Mouse (Mus musculus) heart, embryonic 13.5 days (tissue): Measurements from ENCODE around the gene Rasgrf1. TPM values are rescaled to one million over a fixed set of nuclear protein-coding genes. Genes with fewer than 3 reads are reported as not detected.

Experiments
- ATAC-seq: fragments of 200-750 bp; cut with Nextera tagmentation; 2 replicates; pipeline ENCODE4 v1.8.0; 2017; ENCODE audit warnings: moderate TSS enrichment; ENCODE audit not compliant: insufficient number of reproducible peaks, low FRiP score, low TSS enrichment; ENCODE audit errors: extremely low read depth
- H3K27ac ChIP-seq: fragments of 300-500 bp; sonication (generic); replicated peaks from 2 replicates; pipeline ENCODE4 v1.5.1; 2015; ENCODE audit warnings: moderate library complexity, mild to moderate bottlenecking, inconsistent platforms
- H3K27me3 ChIP-seq: fragments of 300-500 bp; sonication (generic); replicated peaks from 2 replicates; pipeline ENCODE4 v1.6.1; 2015; ENCODE audit warnings: mild to moderate bottlenecking, inconsistent platforms
- H3K36me3 ChIP-seq: fragments of 300-500 bp; sonication (generic); 2 replicates; pipeline ENCODE4 v1.6.1; 2015; ENCODE audit warnings: mild to moderate bottlenecking, inconsistent platforms
- H3K4me1 ChIP-seq: fragments of 300-500 bp; sonication (generic); 2 replicates; pipeline ENCODE4 v1.6.1; 2015; ENCODE audit warnings: inconsistent platforms
- H3K4me2 ChIP-seq: fragments of 300-500 bp; sonication (generic); 2 replicates; pipeline ENCODE4 v1.6.1; 2015; ENCODE audit warnings: inconsistent platforms, mild to moderate bottlenecking, moderate library complexity
- H3K4me3 ChIP-seq: fragments of 300-500 bp; sonication (generic); 2 replicates; pipeline ENCODE4 v1.5.1; 2015; ENCODE audit warnings: moderate library complexity, mild to moderate bottlenecking, inconsistent platforms
- H3K9ac ChIP-seq: fragments of 300-500 bp; sonication (generic); 2 replicates; pipeline ENCODE4 v1.6.1; 2015; ENCODE audit warnings: inconsistent platforms, mild to moderate bottlenecking, moderate library complexity
- H3K9me3 ChIP-seq: fragments of 300-500 bp; sonication (generic); 2 replicates; pipeline ENCODE4 v1.6.1; 2016; ENCODE audit warnings: inconsistent platforms
- WGBS: fragments of 180-500 bp; shearing (Covaris S2); methylation state at CpG from one replicate; pipeline ENCODE4 v1.1.7; 2015; ENCODE audit warnings: mixed read lengths; 5-methylcytosine and 5-hydroxymethylcytosine counted together
- polyA plus RNA-seq: library from polyadenylated mRNA; unstranded; fragments of >200 nt; fragmentation: Nextera tagmentation; extraction: Ambion mirVana; gene quantifications from 2 replicates; pipeline ENCODE4 v1.2.1, GENCODE M21; 2015

Rasgrf1 gene
- polyA plus RNA-seq, 1 experiment from 2014 or later: 0.16 TPM

- Histone ChIP-seq H3K4me1 (no peaks in the 10 kb centered on the region), H3K27ac (no peak overlapping the region), H3K4me2 (peak overlapping the region; percentile 49), H3K9me3 (peaks cover 13% of the 10 kb centered on the region), H3K27me3 (peaks cover 63% of the 10 kb centered on the region), H3K36me3 (no peaks in the 10 kb centered on the region), H3K9ac (no peak overlapping the region), H3K4me3 (peak overlapping the region; percentile 24; the same call in 1 of the 2 replicates)
- 69% methylated on average over 31 of the region's 31 CpGs for WGBS
- no peak for ATAC-seq
These were observed 30.1 kb upstream of the Rasgrf1 start for GRCm38 (mm10) chr9:89879574-89879973.

- peaks cover 13% of the 10 kb centered on the region for H3K9me3 ChIP-seq
- no peak overlapping the region for H3K27ac ChIP-seq
- no peaks in the 10 kb centered on the region for H3K36me3 ChIP-seq
- no peak for ATAC-seq
- H3K27me3 ChIP-seq: peaks cover 66% of the 10 kb centered on the region
- no peak overlapping the region for H3K4me3 ChIP-seq
- no peak overlapping the region for H3K9ac ChIP-seq
- no peaks in the 10 kb centered on the region for H3K4me1 ChIP-seq
- no peak overlapping the region for H3K4me2 ChIP-seq
- 49% methylated on average over 7 of the region's 7 CpGs for WGBS
These were observed 28.2 kb upstream of the Rasgrf1 start for GRCm38 (mm10) chr9:89881552-89881951.

GRCm38 (mm10) chr9:89882583-89882982 lies 27.1 kb upstream of the Rasgrf1 start:
- Histone ChIP-seq H3K36me3 (no peaks in the 10 kb centered on the region), H3K27me3 (peaks cover 65% of the 10 kb centered on the region)
- 47% methylated on average over 7 of the region's 7 CpGs for WGBS

GRCm38 (mm10) chr9:89885701-89886218 lies 23.9 kb upstream of the Rasgrf1 start:
- no peaks in the 10 kb centered on the region for H3K36me3 ChIP-seq
- peaks cover 73% of the 10 kb centered on the region for H3K27me3 ChIP-seq
- WGBS: 38% methylated on average over 7 of the region's 7 CpGs
- no peak overlapping the region for H3K9ac ChIP-seq
- H3K4me3 ChIP-seq: no peak overlapping the region
- no peaks in the 10 kb centered on the region for H3K9me3 ChIP-seq
- ATAC-seq: no peak
- no peak overlapping the region for H3K27ac ChIP-seq
- H3K4me2 ChIP-seq: no peak overlapping the region
- no peaks in the 10 kb centered on the region for H3K4me1 ChIP-seq

More at GRCm38 (mm10) chr9:89882583-89882982, 27.1 kb upstream of the Rasgrf1 start:
- no peaks in the 10 kb centered on the region for H3K4me1 ChIP-seq
- H3K9ac ChIP-seq: no peak overlapping the region
- H3K27ac ChIP-seq: no peak overlapping the region
- ATAC-seq: no peak
- H3K4me2 ChIP-seq: no peak overlapping the region
- peaks cover 11% of the 10 kb centered on the region for H3K9me3 ChIP-seq
- no peak overlapping the region for H3K4me3 ChIP-seq

- no peak overlapping the region for H3K27ac ChIP-seq
- ATAC-seq: 0 out of 2 replicates have a peak, but pooled peaks have one; percentile 51
- peaks cover 7% of the 10 kb centered on the region; the same call in 1 of the 2 replicates for H3K4me1 ChIP-seq
- 51% methylated on average over 10 of the region's 10 CpGs for WGBS
- H3K4me3 ChIP-seq: no peak overlapping the region
- no peak overlapping the region for H3K4me2 ChIP-seq
- peaks cover 31% of the 10 kb centered on the region for H3K27me3 ChIP-seq
- no peaks in the 10 kb centered on the region for H3K9me3 ChIP-seq
- H3K9ac ChIP-seq: no peak overlapping the region
- H3K36me3 ChIP-seq: no peaks in the 10 kb centered on the region
These were observed 18.0 kb upstream of the Rasgrf1 start for GRCm38 (mm10) chr9:89891534-89892293.

- H3K27ac ChIP-seq: no peak overlapping the region
- ATAC-seq: no peak
- H3K27me3 ChIP-seq: peaks cover 23% of the 10 kb centered on the region
- H3K4me3 ChIP-seq: no peak overlapping the region
- no peak overlapping the region for H3K4me2 ChIP-seq
- H3K4me1 ChIP-seq: peaks cover 7% of the 10 kb centered on the region; the same call in 1 of the 2 replicates
- 90% methylated on average over 5 of the region's 5 CpGs for WGBS
- no peak overlapping the region for H3K9ac ChIP-seq
- no peaks in the 10 kb centered on the region for H3K9me3 ChIP-seq
- H3K36me3 ChIP-seq: no peaks in the 10 kb centered on the region
These were observed 17.0 kb upstream of the Rasgrf1 start for GRCm38 (mm10) chr9:89892540-89893188.

GRCm38 (mm10) chr9:89900111-89900824 lies 9.4 kb upstream of the Rasgrf1 start:
- H3K4me2 ChIP-seq: no peak overlapping the region
- no peak for ATAC-seq
- no peak overlapping the region for H3K27ac ChIP-seq
- no peak overlapping the region for H3K4me3 ChIP-seq
- no peaks in the 10 kb centered on the region; the same call in 1 of the 2 replicates for H3K4me1 ChIP-seq
- H3K36me3 ChIP-seq: no peaks in the 10 kb centered on the region
- no peaks in the 10 kb centered on the region for H3K9me3 ChIP-seq
- H3K9ac ChIP-seq: no peak overlapping the region
- 35% methylated on average over 14 of the region's 14 CpGs for WGBS
- peaks cover 20% of the 10 kb centered on the region for H3K27me3 ChIP-seq

GRCm38 (mm10) chr9:89901184-89901583 lies 8.5 kb upstream of the Rasgrf1 start:
- no peak for ATAC-seq
- WGBS: 46% methylated on average over 4 of the region's 4 CpGs
- Histone ChIP-seq H3K9ac (no peak overlapping the region), H3K27ac (no peak overlapping the region), H3K4me3 (no peak overlapping the region), H3K4me1 (no peaks in the 10 kb centered on the region; the same call in 1 of the 2 replicates), H3K27me3 (peaks cover 28% of the 10 kb centered on the region), H3K9me3 (no peaks in the 10 kb centered on the region), H3K4me2 (no peak overlapping the region), H3K36me3 (no peaks in the 10 kb centered on the region)

GRCm38 (mm10) chr9:89902813-89903212 lies 6.9 kb upstream of the Rasgrf1 start:
- no peak overlapping the region for H3K9ac ChIP-seq
- no peak overlapping the region for H3K4me2 ChIP-seq
- 33% methylated on average over 2 of the region's 2 CpGs for WGBS
- no peaks in the 10 kb centered on the region for H3K36me3 ChIP-seq
- no peaks in the 10 kb centered on the region; the same call in 1 of the 2 replicates for H3K4me1 ChIP-seq
- peaks cover 44% of the 10 kb centered on the region for H3K27me3 ChIP-seq
- H3K9me3 ChIP-seq: no peaks in the 10 kb centered on the region
- H3K27ac ChIP-seq: no peak overlapping the region
- ATAC-seq: no peak
- H3K4me3 ChIP-seq: no peak overlapping the region

GRCm38 (mm10) chr9:89906645-89907044 lies 3.1 kb upstream of the Rasgrf1 start:
- ATAC-seq: no peak
- Histone ChIP-seq H3K9me3 (no peaks in the 10 kb centered on the region), H3K27me3 (peaks cover 68% of the 10 kb centered on the region)

GRCm38 (mm10) chr9:89907941-89908340 lies 1.8 kb upstream of the Rasgrf1 start:
- Histone ChIP-seq H3K9ac (no peak overlapping the region), H3K9me3 (no peaks in the 10 kb centered on the region), H3K4me1 (peaks cover 27% of the 10 kb centered on the region), H3K4me2 (peak overlapping the region; percentile 96), H3K27ac (no peak overlapping the region), H3K27me3 (peaks cover 79% of the 10 kb centered on the region), H3K4me3 (no peak overlapping the region), H3K36me3 (no peaks in the 10 kb centered on the region)
- no peak for ATAC-seq

More at GRCm38 (mm10) chr9:89906645-89907044, 3.1 kb upstream of the Rasgrf1 start:
- Histone ChIP-seq H3K27ac (no peak overlapping the region), H3K4me1 (peaks cover 27% of the 10 kb centered on the region), H3K9ac (no peak overlapping the region), H3K4me2 (no peak overlapping the region), H3K36me3 (no peaks in the 10 kb centered on the region), H3K4me3 (no peak overlapping the region)
